Mouse (Mus musculus) brain, embryonic 14.5 days (tissue): ENCODE measurements around the gene Rpp25l.
"Not testable (repeated sequence)": the region's sequence is repeated elsewhere in the genome, so short reads cannot be mapped to it uniquely, and the experiment has no call there.

ENCODE experiments used
- CTCF ChIP-seq: fragments of 200-500 bp; IDR thresholded peaks from 2 replicates; pipeline ENCODE4 v1.5.1; 2012; ENCODE audit warnings: inconsistent platforms, mild to moderate bottlenecking, moderate library complexity, borderline replicate concordance; ENCODE audit not compliant: insufficient read depth, insufficient read length; ENCODE audit errors: extremely low read depth
- POLR2A ChIP-seq: fragments of 200-500 bp; IDR thresholded peaks from 2 replicates; pipeline ENCODE4 v1.6.1; 2012; ENCODE audit warnings: mild to moderate bottlenecking, inconsistent platforms, borderline replicate concordance; ENCODE audit not compliant: poor library complexity, insufficient read depth, insufficient read length, severe bottlenecking; ENCODE audit errors: extremely low read depth

- not testable (repeated sequence) for TF ChIP-seq POLR2A, CTCF
Measured at GRCm38 (mm10) chr4:41683303-41683702, 30.0 kb downstream of the Rpp25l start.
